Mouse (Mus musculus) embryonic facial prominence, embryonic 10.5 days (tissue): ENCODE measurements around the gene Klhl6. TPM values are rescaled to one million over a fixed set of nuclear protein-coding genes. Genes with fewer than 3 reads are reported as not detected.
"Not testable (repeated sequence)": the region's sequence is repeated elsewhere in the genome, so short reads cannot be mapped to it uniquely, and the experiment has no call there.

Source experiments
- DNase-seq: peaks from one replicate; pipeline ENCODE4 v3.0.0-alpha.2; 2017; ENCODE audit warnings: low spot score
- H3K27ac ChIP-seq: fragments of 300-500 bp; sonication (generic); replicated peaks from 2 replicates; pipeline ENCODE4 v1.5.1; 2016; ENCODE audit warnings: mild to moderate bottlenecking
- H3K27me3 ChIP-seq: fragments of 300-500 bp; sonication (generic); replicated peaks from 2 replicates; pipeline ENCODE4 v1.6.1; 2016; ENCODE audit warnings: low read depth, mild to moderate bottlenecking; ENCODE audit not compliant: poor library complexity, severe bottlenecking
- H3K36me3 ChIP-seq: fragments of 300-500 bp; sonication (generic); replicated peaks from 2 replicates; pipeline ENCODE4 v1.6.1; 2016; ENCODE audit warnings: mild to moderate bottlenecking, moderate library complexity
- H3K4me1 ChIP-seq: fragments of 300-500 bp; sonication (generic); 2 replicates; pipeline ENCODE4 v1.6.1; 2016
- H3K4me3 ChIP-seq: fragments of 300-500 bp; sonication (generic); 2 replicates; pipeline ENCODE4 v1.5.1; 2016; ENCODE audit warnings: mild to moderate bottlenecking, moderate library complexity
- H3K9me3 ChIP-seq: fragments of 300-500 bp; sonication (generic); 2 replicates; pipeline ENCODE4 v1.6.1; 2016; ENCODE audit warnings: mild to moderate bottlenecking
- WGBS: fragments of 180-500 bp; shearing (Covaris S2); methylation state at CpG from one replicate; pipeline ENCODE4 v1.1.7; 2016; 5-methylcytosine and 5-hydroxymethylcytosine counted together
- polyA plus RNA-seq: library from polyadenylated mRNA; unstranded; fragments of >200 nt; fragmentation: Nextera tagmentation; extraction: Ambion mirVana; gene quantifications from 2 replicates; pipeline ENCODE4 v1.2.1, GENCODE M21; 2016

Gene Klhl6
- polyA plus RNA-seq = 8.7 and 9.7 TPM in 2 replicates

DNA sequence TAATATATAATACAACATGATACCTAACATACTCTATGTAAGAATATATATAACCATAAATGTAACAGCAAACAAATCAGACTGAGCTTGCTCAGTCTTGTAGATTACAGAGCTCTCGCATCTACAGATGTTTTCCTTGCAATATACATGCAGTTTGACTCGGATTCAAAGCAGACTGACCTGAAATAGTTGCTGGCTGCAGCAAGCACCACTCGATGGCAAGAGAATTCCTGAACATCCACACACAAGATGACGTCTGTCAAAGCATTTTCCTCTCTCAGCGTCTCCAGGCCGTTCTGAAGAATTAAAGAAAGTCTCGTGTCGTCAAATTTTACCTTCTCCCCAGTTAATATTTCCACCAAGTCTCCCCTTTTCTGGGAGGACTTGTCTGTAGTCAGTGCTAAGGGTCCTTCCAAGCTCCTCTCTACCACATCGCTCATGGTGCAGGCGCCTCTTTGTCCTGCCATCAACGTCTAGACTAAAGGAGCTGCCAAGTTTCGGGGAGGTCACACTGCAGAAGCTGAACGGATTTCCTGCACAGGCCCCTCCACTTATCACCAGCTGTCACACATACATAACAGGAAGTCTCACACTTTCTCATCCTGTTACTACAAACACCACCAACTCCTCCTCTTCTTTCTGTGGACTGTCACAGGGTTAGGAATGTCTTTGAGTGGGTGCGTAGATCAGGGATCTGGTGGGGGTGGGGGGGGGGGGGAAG, at the start of gene Klhl6:
Gene Klhl6 (minus strand): TSS at position 501 of the 721 bp plus-strand sequence.
- Histone ChIP-seq H3K27me3 (no peaks in the 10 kb centered on the region), H3K36me3 (no peaks in the 10 kb centered on the region), H3K4me1 (no peaks in the 10 kb centered on the region), H3K27ac (no peak within 1 kb of the TSS), H3K9me3 (no peaks in the 10 kb centered on the region), H3K4me3 (no peak within 1 kb of the TSS)
- WGBS = 70% methylated on average over 14 of the region's 14 CpGs
- DNase-seq = peak; percentile 16

DNA sequence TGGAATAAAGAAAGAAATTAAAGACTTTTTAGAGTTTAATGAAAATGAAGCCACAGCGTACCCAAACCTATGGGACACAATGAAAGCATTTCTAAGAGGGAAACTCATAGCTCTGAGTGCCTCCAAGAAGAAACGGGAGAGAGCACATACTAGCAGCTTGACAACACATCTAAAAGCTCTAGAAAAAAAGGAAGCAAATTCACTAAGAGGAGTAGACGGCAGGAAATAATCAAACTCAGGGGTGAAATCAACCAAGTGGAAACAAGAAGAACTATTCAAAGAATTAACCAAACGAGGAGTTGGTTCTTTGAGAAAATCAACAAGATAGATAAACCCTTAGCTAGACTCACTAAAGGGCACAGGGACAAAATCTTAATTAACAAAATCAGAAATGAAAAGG, 44.4 kb upstream of the Klhl6 start:
- H3K27me3 ChIP-seq = not testable (repeated sequence)
- WGBS = 77% methylated on average over 3 of the region's 4 CpGs

DNA sequence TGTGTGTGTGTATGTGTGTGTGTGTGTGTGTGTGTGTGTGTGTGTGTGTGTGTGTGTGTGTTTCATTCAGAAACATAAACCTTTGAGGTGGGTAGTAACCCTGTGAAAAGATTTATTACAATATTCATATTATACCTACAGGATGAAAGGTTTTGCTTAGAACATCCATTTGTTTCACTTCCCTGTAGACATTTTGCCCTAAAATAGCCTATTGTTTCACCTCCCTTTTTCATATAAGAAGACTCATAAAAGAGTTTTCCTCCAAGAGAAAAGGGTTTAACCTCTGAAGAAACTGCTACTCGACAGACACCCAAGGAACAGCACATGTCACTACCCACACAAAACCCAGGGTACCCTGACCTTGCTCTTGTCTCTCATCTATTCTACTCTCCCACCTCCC, 40.0 kb upstream of the Klhl6 start:
- H3K4me1 ChIP-seq = no peaks in the 10 kb centered on the region
- H3K9me3 ChIP-seq = no peaks in the 10 kb centered on the region
- H3K27me3 ChIP-seq = no peaks in the 10 kb centered on the region
- no peak for DNase-seq
- no peak overlapping the region for H3K27ac ChIP-seq
- WGBS = 83% methylated on average over 1 of the region's 1 CpGs
- H3K4me3 ChIP-seq = no peak overlapping the region
- H3K36me3 ChIP-seq = no peaks in the 10 kb centered on the region

More for the DNA sequence above, 44.4 kb upstream of the Klhl6 start:
- H3K4me3 ChIP-seq, H3K36me3 ChIP-seq, DNase-seq, H3K4me1 ChIP-seq, H3K27ac ChIP-seq, H3K9me3 ChIP-seq: not testable (repeated sequence)

DNA sequence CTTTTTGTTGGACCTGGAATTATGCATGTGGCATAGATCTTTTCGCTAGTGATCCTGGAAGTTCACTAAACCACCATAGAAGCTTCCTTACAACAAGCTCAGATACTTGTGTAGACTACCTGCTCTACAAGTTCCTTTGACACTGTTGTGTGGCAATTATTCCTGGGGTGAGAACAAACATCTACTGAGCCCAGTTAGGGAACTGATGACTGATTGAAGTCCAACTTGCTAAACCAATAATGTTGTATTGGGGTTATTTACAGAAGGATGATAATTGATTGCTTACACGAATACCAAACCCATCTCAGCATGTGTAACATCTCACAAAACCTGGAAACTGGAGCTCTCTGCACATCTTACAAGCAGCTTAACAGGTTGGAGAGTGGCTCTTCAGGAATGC, 39.0 kb upstream of the Klhl6 start:
- Histone ChIP-seq H3K4me1 (no peaks in the 10 kb centered on the region), H3K9me3 (no peaks in the 10 kb centered on the region), H3K4me3 (no peak overlapping the region), H3K27ac (no peak overlapping the region), H3K27me3 (no peaks in the 10 kb centered on the region), H3K36me3 (no peaks in the 10 kb centered on the region)
- 81% methylated on average over 2 of the region's 2 CpGs for WGBS
- no peak for DNase-seq

DNA sequence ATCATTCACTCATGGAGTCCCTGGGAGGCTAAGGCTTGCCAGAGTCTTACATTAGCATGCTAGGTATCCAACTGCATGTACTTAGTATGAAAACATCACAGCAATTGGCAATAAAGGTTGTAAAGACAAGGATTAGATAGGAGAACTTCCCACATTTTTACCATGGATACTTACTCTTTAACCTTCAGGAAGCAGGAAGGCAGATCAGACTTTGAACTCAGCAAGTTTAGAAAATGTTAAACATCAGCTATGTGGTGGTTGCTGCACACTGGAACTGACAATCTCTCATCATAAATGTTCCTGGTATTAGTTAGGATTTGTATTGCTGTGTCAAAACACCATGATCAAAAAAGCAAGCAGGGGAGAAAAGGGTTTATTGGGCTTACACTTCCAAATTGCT, 29.8 kb upstream of the Klhl6 start:
- Histone ChIP-seq H3K36me3 (no peaks in the 10 kb centered on the region), H3K4me1 (no peaks in the 10 kb centered on the region), H3K4me3 (no peak overlapping the region), H3K27me3 (no peaks in the 10 kb centered on the region), H3K9me3 (no peaks in the 10 kb centered on the region), H3K27ac (no peak overlapping the region)
- DNase-seq = no peak

DNA sequence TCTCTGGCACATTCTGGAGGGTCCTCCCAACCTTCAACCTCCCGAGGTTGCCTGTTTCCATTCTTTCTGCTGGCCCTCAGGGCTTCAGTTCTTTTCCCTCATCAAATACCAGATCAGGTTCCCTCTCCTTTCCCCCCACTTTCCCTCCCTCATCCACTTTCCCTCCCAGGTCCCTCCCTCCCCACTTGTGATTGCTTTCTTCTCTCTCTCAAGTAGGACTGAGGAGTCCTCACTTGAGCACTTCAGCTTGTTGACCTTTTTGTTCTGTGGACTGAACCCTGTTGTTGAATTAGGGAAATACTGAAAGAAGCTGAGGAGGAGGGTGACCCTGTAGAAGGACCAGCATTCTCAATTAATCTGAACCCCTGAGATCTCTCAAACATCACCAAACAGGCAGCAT, 23.2 kb upstream of the Klhl6 start:
- H3K9me3 ChIP-seq = no peaks in the 10 kb centered on the region
- H3K27me3 ChIP-seq = no peaks in the 10 kb centered on the region
- no peak overlapping the region for H3K4me3 ChIP-seq
- no peaks in the 10 kb centered on the region for H3K4me1 ChIP-seq
- no peaks in the 10 kb centered on the region for H3K36me3 ChIP-seq
- DNase-seq = no peak
- no peak overlapping the region for H3K27ac ChIP-seq
- WGBS = 60% methylated on average over 1 of the region's 1 CpGs

DNA sequence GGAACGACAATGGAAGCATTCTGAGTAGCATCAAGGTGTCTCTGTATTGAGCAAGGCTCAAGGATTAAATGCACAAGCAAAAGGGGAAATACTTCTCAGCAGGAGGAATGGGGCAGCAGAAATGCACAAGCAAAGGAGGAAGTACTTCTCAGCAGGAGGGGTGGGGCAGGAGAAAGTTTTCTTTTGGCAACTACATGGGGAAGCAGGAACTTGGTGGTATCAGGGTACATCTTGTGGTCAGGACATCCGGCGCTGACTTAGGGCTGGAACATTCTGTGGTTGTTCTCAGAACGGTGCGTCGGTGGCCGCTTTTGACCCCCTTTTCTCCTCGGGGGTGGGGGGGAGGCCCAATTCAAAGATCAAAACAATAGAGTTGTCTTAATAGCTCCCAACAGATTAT, 17.4 kb upstream of the Klhl6 start:
- not testable (repeated sequence) for DNase-seq, H3K27me3 ChIP-seq, H3K4me3 ChIP-seq, H3K36me3 ChIP-seq, H3K27ac ChIP-seq, H3K4me1 ChIP-seq, H3K9me3 ChIP-seq
- WGBS = 96% methylated on average over 8 of the region's 8 CpGs

DNA sequence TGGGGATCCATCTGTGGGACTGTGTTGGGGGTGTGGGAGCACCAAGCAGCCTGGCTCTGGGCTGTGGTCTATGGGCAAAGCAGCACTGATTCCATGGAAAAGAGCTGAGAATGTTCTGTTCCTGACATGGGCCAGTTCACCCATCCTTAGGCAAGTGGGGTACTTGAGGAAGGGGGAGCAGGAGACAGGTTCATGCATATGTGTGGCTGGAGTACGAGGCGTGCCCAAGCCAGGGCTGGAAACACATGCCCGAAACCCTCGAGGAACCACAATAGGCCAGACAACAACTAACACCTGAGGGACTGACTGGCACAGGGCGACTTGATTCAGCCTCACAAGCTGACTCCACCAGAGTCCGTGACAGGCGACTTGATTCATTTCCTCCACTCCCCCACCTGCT, 14.8 kb upstream of the Klhl6 start:
- H3K4me3 ChIP-seq = no peak overlapping the region
- H3K27ac ChIP-seq = no peak overlapping the region
- 91% methylated on average over 7 of the region's 7 CpGs for WGBS
- H3K9me3 ChIP-seq = no peaks in the 10 kb centered on the region
- H3K4me1 ChIP-seq = no peaks in the 10 kb centered on the region
- no peak for DNase-seq
- no peaks in the 10 kb centered on the region for H3K27me3 ChIP-seq
- H3K36me3 ChIP-seq = no peaks in the 10 kb centered on the region

DNA sequence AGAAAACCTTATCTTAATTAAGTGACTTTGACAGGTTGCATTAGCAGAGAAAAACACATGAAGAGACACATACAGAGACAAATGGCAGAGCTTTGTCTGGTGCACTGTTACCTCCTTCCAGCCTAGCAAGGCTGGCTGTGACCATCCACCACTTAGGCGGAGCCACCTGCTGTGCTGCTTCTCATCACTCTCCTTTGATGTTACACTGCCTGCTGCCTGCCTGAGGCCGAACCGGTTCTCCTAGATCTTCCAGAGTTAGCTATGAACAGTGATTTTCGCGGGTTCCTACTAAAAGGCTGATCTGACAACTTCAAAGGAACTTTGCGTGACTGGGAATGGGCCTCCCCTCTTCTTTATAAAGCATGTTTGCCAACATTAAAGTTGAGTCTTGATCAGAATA, 14.1 kb upstream of the Klhl6 start:
- not testable (repeated sequence) for H3K27me3 ChIP-seq, H3K4me3 ChIP-seq, H3K9me3 ChIP-seq, H3K27ac ChIP-seq, H3K36me3 ChIP-seq, H3K4me1 ChIP-seq
- WGBS = 14% methylated on average over 6 of the region's 6 CpGs
- peak; percentile 23 for DNase-seq

DNA sequence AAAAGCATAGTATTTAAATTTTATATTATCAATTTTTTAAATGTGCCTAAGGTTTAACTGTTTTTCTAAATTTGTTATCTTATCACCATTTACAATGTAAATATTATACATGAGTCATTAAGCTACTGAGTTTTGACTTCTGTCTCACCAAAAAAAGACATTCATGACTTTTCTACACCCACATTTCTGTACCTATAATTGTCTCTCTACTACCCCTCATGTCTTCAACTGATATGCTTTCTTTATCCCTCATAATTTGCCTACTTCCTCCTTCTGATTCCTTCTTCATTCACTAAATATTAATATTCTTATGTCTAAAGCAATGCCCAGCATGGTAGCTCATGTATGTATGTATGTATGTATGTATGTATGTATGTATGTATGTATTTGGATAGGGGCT, 13.0 kb upstream of the Klhl6 start:
- H3K9me3 ChIP-seq = no peaks in the 10 kb centered on the region
- H3K27me3 ChIP-seq = no peaks in the 10 kb centered on the region
- no peak overlapping the region for H3K4me3 ChIP-seq
- no peak for DNase-seq
- no peaks in the 10 kb centered on the region for H3K4me1 ChIP-seq
- no peak overlapping the region for H3K27ac ChIP-seq
- H3K36me3 ChIP-seq = no peaks in the 10 kb centered on the region

DNA sequence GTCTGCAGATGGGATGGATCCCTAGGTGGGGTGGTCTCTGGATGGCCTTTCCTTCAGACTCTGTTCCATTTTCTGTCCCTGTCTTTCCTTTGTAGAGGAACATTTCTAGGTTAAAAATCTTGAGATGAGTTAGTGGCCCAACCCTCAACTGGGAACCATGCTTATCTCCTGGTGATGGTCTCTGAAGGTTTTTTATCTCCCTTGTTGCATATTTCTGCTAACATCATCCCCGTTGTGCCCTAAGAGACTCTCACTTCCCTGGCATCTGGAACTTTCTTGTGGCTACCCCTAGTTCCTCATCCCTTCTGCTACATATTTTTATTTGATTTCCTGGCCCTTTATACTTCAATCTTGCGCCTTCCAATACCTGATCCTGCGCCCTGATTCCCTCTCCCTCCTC, 10.4 kb upstream of the Klhl6 start:
- no peaks in the 10 kb centered on the region for H3K27me3 ChIP-seq
- 0 out of 2 replicates have a peak, but pooled peaks cover 4% of the 10 kb centered on the region for H3K9me3 ChIP-seq
- H3K4me3 ChIP-seq = no peak overlapping the region
- H3K4me1 ChIP-seq = no peaks in the 10 kb centered on the region
- DNase-seq = no peak
- 92% methylated on average over 3 of the region's 3 CpGs for WGBS
- H3K36me3 ChIP-seq = no peaks in the 10 kb centered on the region
- H3K27ac ChIP-seq = no peak overlapping the region

DNA sequence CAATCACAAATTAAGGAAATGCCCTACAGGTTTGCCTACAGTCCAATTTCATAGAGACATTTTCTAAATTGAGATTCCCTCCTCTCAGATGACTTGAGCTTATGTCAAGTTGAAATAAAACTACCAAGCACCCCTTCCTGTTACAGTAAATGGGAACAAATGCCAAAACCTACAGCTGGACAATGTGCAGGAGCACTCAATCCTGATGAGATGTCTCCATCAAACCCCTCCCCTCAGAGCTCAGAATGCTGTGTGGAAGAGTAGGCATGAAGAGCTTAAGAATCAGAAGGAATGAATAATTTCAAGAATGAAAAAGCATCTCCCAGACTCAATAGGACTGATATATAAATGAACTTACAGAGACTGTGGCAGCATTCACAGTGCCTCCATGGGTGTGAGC, 7.7 kb upstream of the Klhl6 start:
- H3K4me1 ChIP-seq = no peaks in the 10 kb centered on the region
- no peak for DNase-seq
- H3K27me3 ChIP-seq = no peaks in the 10 kb centered on the region
- H3K36me3 ChIP-seq = no peaks in the 10 kb centered on the region
- H3K27ac ChIP-seq = no peak overlapping the region
- 0 out of 2 replicates have a peak, but pooled peaks cover 4% of the 10 kb centered on the region for H3K9me3 ChIP-seq
- no peak overlapping the region for H3K4me3 ChIP-seq

DNA sequence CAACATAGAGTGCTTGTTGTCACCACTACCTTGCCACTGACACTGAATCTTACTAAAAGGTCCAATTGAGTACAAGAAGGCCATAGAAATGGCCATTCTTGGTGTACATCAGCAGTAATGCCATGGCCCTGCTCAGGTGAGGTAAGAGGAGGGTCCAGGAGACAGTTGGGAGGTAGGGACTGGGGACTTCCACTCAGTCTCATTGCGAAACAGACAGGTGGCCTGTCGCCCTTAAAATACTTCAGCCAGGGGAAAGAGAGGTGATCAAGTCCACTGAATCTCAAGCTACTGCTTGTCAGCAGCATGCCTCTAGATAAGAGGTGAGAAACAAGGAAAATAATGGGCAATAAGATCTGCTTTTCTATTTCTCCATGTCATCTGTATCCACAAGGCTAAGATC, 4.8 kb upstream of the Klhl6 start:
- Histone ChIP-seq H3K9me3 (0 out of 2 replicates have a peak, but pooled peaks cover 4% of the 10 kb centered on the region), H3K27me3 (no peaks in the 10 kb centered on the region), H3K4me3 (no peak overlapping the region), H3K4me1 (no peaks in the 10 kb centered on the region), H3K36me3 (no peaks in the 10 kb centered on the region), H3K27ac (no peak overlapping the region)
- WGBS = 90% methylated on average over 2 of the region's 2 CpGs
- no peak for DNase-seq
